Mouse (Mus musculus) stomach, embryonic 14.5 days (tissue): ENCODE results near the gene Amz2. TPM values are rescaled to one million over a fixed set of nuclear protein-coding genes. Genes with fewer than 3 reads are reported as not detected.
A peak's percentile ranks its signal among the peaks of the same experiment; 100 is the strongest.

Experiments used
- ATAC-seq: fragments of 200-750 bp; cut with Nextera tagmentation; 2 replicates; pipeline ENCODE4 v1.8.0; 2017; ENCODE audit warnings: low read depth, moderate TSS enrichment; ENCODE audit not compliant: insufficient number of reproducible peaks, insufficient read depth, low FRiP score
- H3K27ac ChIP-seq: fragments of 300-500 bp; sonication (generic); 2 replicates; pipeline ENCODE4 v1.5.1; 2014; ENCODE audit warnings: mild to moderate bottlenecking, low read length, moderate library complexity, mixed read lengths
- H3K27me3 ChIP-seq: fragments of 300-500 bp; sonication (generic); 2 replicates; pipeline ENCODE4 v1.6.1; 2014; ENCODE audit warnings: low read length, control low read depth, mixed read lengths; ENCODE audit not compliant: control insufficient read depth, insufficient read depth
- H3K36me3 ChIP-seq: fragments of 300-500 bp; sonication (generic); 2 replicates; pipeline ENCODE4 v1.6.1; 2014; ENCODE audit warnings: mild to moderate bottlenecking, control low read depth, low read length, moderate library complexity, mixed read lengths; ENCODE audit not compliant: control insufficient read depth, insufficient read depth
- H3K4me1 ChIP-seq: fragments of 300-500 bp; sonication (generic); 2 replicates; pipeline ENCODE4 v1.6.1; 2014; ENCODE audit warnings: low read length, control low read depth, mixed read lengths; ENCODE audit not compliant: control insufficient read depth, insufficient read depth
- H3K4me2 ChIP-seq: fragments of 300-500 bp; sonication (generic); replicated peaks from 2 replicates; pipeline ENCODE4 v1.6.1; 2014; ENCODE audit warnings: low read depth, low read length, control low read depth
- H3K4me3 ChIP-seq: fragments of 300-500 bp; sonication (generic); 2 replicates; pipeline ENCODE4 v1.5.1; 2014; ENCODE audit warnings: low read depth, low read length, control low read depth
- H3K9ac ChIP-seq: fragments of 300-500 bp; sonication (generic); replicated peaks from 2 replicates; pipeline ENCODE4 v1.6.1; 2014; ENCODE audit warnings: low read depth, mild to moderate bottlenecking, control low read depth, low read length, moderate library complexity, mixed read lengths
- H3K9me3 ChIP-seq: fragments of 300-500 bp; sonication (generic); 2 replicates; pipeline ENCODE4 v1.6.1; 2016; ENCODE audit warnings: low read depth, low read length, control low read depth; ENCODE audit not compliant: control insufficient read depth
- WGBS: fragments of 180-500 bp; shearing (Covaris S2); extraction: QIAGEN DNeasy Blood & Tissue Kit; methylation state at CpG from one replicate; pipeline ENCODE4 v1.1.7; 2014; 5-methylcytosine and 5-hydroxymethylcytosine counted together
- polyA plus RNA-seq: library from polyadenylated mRNA; unstranded; fragments of >200 nt; fragmentation: Nextera tagmentation; extraction: Ambion mirVana; gene quantifications from 2 replicates; pipeline ENCODE4 v1.2.1, GENCODE M21; 2014

The Amz2 gene
- polyA plus RNA-seq, 1 experiment from 2014 or later: 42.8 TPM

- Histone ChIP-seq H3K9me3 (no peaks in the 10 kb centered on the region), H3K36me3 (no peaks in the 10 kb centered on the region), H3K4me1 (0 out of 2 replicates have a peak, but pooled peaks cover 3% of the 10 kb centered on the region), H3K4me3 (peak overlapping the region; percentile 80), H3K4me2 (peak overlapping the region; percentile 94), H3K27ac (no peak overlapping the region; the same call in 1 of the 2 replicates), H3K9ac (peak overlapping the region; percentile 71), H3K27me3 (no peaks in the 10 kb centered on the region)
- 10% methylated on average over 14 of the region's 14 CpGs for WGBS
- ATAC-seq: peak; percentile 3; the same call in 1 of the 2 replicates
These were observed 48.5 kb downstream of the Amz2 start for GRCm38 (mm10) chr11:109474086-109474742.

- Histone ChIP-seq H3K4me3 (no peak overlapping the region), H3K4me2 (no peak overlapping the region), H3K4me1 (0 out of 2 replicates have a peak, but pooled peaks cover 3% of the 10 kb centered on the region), H3K9ac (no peak overlapping the region), H3K27ac (no peak overlapping the region), H3K9me3 (no peaks in the 10 kb centered on the region), H3K36me3 (no peaks in the 10 kb centered on the region), H3K27me3 (no peaks in the 10 kb centered on the region)
- ATAC-seq: no peak
- 80% methylated on average over 13 of the region's 13 CpGs for WGBS
These were observed 49.1 kb downstream of the Amz2 start for GRCm38 (mm10) chr11:109474836-109475235.

- 82% methylated on average over 4 of the region's 4 CpGs for WGBS
- Histone ChIP-seq H3K4me2 (no peak overlapping the region), H3K9ac (no peak overlapping the region), H3K9me3 (no peaks in the 10 kb centered on the region), H3K27ac (no peak overlapping the region), H3K4me3 (no peak overlapping the region), H3K4me1 (0 out of 2 replicates have a peak, but pooled peaks cover 3% of the 10 kb centered on the region), H3K27me3 (no peaks in the 10 kb centered on the region), H3K36me3 (no peaks in the 10 kb centered on the region)
- ATAC-seq: no peak
These were observed 50.0 kb downstream of the Amz2 start for GRCm38 (mm10) chr11:109475717-109476116.

GRCm38 (mm10) chr11:109476241-109476640 lies 50.5 kb downstream of the Amz2 start:
- no peak for ATAC-seq
- H3K9ac ChIP-seq: no peak overlapping the region
- no peak overlapping the region for H3K4me2 ChIP-seq
- H3K27me3 ChIP-seq: no peaks in the 10 kb centered on the region
- no peaks in the 10 kb centered on the region for H3K36me3 ChIP-seq
- H3K9me3 ChIP-seq: no peaks in the 10 kb centered on the region
- no peak overlapping the region for H3K4me3 ChIP-seq
- H3K4me1 ChIP-seq: 0 out of 2 replicates have a peak, but pooled peaks cover 3% of the 10 kb centered on the region
- 62% methylated on average over 2 of the region's 2 CpGs for WGBS
- no peak overlapping the region for H3K27ac ChIP-seq

- no peak for ATAC-seq
- H3K9me3 ChIP-seq: no peaks in the 10 kb centered on the region
- H3K4me1 ChIP-seq: 0 out of 2 replicates have a peak, but pooled peaks cover under 1% of the 10 kb centered on the region
- H3K4me2 ChIP-seq: no peak overlapping the region
- H3K27me3 ChIP-seq: no peaks in the 10 kb centered on the region
- no peak overlapping the region for H3K4me3 ChIP-seq
- WGBS: 50% methylated on average over 6 of the region's 6 CpGs
- H3K36me3 ChIP-seq: no peaks in the 10 kb centered on the region
- no peak overlapping the region for H3K9ac ChIP-seq
- H3K27ac ChIP-seq: no peak overlapping the region
These were observed 50.9 kb downstream of the Amz2 start for GRCm38 (mm10) chr11:109476653-109477052.

GRCm38 (mm10) chr11:109477606-109478380 lies 52.0 kb downstream of the Amz2 start:
- 44% methylated on average over 16 of the region's 16 CpGs for WGBS
- Histone ChIP-seq H3K9ac (no peak overlapping the region), H3K27ac (no peak overlapping the region), H3K4me2 (no peak overlapping the region), H3K36me3 (no peaks in the 10 kb centered on the region), H3K27me3 (no peaks in the 10 kb centered on the region), H3K4me1 (no peaks in the 10 kb centered on the region), H3K4me3 (no peak overlapping the region), H3K9me3 (no peaks in the 10 kb centered on the region)
- ATAC-seq: no peak

GRCm38 (mm10) chr11:109479575-109480285 lies 54.0 kb downstream of the Amz2 start:
- H3K4me2 ChIP-seq: no peak overlapping the region
- no peaks in the 10 kb centered on the region for H3K4me1 ChIP-seq
- no peak overlapping the region for H3K9ac ChIP-seq
- 72% methylated on average over 16 of the region's 16 CpGs for WGBS
- no peak overlapping the region for H3K27ac ChIP-seq
- H3K36me3 ChIP-seq: no peaks in the 10 kb centered on the region
- no peak for ATAC-seq
- no peaks in the 10 kb centered on the region for H3K9me3 ChIP-seq
- H3K27me3 ChIP-seq: no peaks in the 10 kb centered on the region
- H3K4me3 ChIP-seq: no peak overlapping the region

GRCm38 (mm10) chr11:109480440-109480839 lies 54.7 kb downstream of the Amz2 start:
- Histone ChIP-seq H3K4me1 (no peaks in the 10 kb centered on the region), H3K36me3 (no peaks in the 10 kb centered on the region), H3K27ac (no peak overlapping the region), H3K9me3 (no peaks in the 10 kb centered on the region), H3K27me3 (no peaks in the 10 kb centered on the region), H3K9ac (no peak overlapping the region), H3K4me3 (no peak overlapping the region), H3K4me2 (no peak overlapping the region)
- ATAC-seq: no peak
- WGBS: 78% methylated on average over 8 of the region's 8 CpGs
